Mouse (Mus musculus) mesoderm, embryonic 11.5 days (tissue): ENCODE measurements at regions not wholly inside any gene's neighbourhood (a gene's known extent, or its start where the extent isn't known, plus 50 kb on each side); places are given as distances from the start of the nearest gene placed in this dataset.
"Not testable (repeated sequence)": the region's sequence is repeated elsewhere in the genome, so short reads cannot be mapped to it uniquely, and the experiment has no call there.

Experiments
- DNase-seq: peaks from one replicate; pipeline ENCODE4 v3.0.0-alpha.2; 2012; ENCODE audit warnings: low read depth, low spot score

DNA sequence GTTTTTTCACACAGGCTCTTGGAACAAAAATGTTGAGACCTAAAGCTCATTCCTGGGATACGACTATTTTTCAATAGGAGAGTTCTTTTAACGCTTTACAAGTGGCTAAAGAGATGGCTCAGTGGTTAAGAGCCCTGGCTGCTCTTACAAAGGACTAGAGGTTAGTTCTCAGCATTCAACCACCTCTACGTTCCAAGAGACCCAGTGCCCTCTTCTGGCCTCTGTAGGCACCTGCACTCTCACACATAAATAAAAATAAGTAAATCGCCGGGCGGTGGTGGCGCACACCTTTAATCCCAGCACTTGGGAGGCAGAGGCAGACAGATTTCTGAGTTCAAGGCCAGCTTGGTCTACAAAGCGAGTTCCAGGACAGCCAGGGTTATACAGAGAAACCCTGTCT, 70.5 kb upstream of the Rad23b start:
- DNase-seq, result not testable (repeated sequence)

DNA sequence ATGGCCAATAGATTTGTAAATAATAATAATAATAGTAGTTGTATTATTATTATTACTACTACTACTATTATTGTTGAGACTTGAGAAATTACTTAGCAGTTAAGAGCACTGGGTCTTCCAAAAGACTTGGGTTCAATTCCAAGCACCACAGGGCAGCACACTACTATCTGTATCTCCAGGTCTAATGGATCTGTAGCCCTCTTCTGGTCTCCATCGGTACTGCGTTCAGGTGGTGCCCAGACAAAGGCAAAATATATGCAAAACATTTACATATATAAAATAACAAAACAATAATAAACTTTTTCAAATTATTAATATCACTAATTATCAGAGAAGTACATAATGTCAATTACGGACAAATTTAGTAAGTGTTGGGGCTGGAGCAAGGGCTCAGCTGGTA, 69.1 kb upstream of the Rad23b start:
- no peak for DNase-seq

DNA sequence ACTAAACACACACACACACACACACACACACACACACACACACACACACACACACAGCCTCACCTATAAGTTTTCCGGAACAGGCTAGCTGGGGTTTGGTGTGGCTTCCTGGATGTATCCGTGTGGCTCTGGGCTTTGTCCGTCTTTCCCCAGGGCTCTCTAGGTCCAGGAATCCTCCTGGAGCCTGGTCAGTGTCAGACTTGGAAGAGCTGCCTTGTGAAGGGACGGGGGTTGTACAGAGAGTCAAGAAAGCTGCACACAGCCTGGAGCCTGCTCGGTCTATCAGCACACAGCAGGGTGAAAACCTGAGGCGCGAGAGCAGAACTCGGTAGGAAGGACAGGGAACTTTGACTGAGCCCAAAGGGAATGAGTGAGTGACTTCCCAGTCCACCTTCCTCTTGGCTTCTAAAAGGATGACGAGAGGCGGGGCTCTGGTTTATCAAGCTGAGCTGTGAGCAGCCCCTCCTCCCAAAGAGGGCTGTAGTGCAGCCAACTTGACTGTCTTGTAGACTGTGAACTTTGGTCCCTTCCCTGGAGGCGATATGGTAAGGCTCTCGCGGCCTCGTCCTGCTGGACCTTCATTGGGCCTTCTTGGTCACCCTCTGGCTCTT, 68.3 kb upstream of the Rad23b start:
- no peak for DNase-seq

DNA sequence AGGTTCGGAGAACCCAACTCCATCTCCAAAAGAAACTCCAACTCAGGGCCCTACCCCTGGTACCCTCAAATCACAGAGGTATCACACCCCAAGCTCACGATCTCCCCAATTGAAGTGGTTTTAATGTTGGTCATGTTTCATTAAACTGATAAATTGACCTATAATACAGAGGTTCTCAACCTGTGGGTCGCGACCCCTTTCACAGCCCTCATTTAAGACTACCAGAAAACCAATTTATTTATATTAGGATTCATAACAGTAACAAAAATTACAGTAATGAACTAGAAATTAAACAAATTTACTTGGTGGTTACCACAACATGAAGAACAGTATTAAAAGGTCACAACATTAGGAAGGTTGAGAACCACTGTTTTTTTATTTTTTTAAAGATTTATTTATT, 67.4 kb upstream of the Rad23b start:
- no peak for DNase-seq

DNA sequence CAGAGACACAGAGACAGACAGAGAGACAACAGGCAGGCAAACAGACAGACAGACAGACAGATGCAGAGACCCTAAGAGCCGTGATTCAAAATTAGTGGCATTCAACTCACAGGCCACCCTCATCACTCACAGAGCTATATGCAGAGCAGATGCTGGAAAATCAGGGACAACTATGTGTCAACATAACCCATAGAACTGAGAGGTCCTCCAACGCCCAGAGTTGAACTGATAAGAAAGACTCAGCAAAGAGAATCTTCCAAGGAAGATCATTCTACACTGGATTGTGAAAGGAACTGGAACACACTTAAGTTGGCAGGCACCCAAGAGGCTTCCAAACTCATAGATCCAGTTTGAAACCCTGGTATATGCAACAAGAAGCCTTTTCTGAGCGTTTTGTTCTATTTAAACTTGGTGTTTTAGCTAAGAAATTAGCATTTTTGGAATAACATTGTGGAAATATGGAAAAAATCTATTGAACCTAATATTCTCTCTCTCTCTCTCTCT, 65.1 kb upstream of the Rad23b start:
- DNase-seq, result no peak

DNA sequence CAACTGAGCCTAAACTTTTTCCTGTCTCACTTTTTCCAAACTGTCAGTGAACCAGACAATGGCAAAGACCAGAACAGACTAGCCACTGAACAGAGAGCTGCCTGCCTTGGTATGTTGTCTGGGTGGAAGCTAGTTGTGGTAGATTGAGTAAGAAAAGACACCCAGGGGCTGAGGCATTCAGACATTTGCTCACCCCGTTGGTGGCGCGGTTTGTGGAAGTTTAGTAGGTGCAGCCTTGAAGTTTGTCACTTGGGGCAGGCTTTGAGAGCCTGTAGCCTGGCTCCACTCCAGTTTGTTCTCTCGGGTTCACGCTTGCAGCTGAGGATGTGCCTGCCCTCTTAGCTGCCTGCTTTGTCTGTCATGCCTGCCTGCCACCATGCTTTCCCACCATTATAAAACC, 64.2 kb upstream of the Rad23b start:
- no peak for DNase-seq

DNA sequence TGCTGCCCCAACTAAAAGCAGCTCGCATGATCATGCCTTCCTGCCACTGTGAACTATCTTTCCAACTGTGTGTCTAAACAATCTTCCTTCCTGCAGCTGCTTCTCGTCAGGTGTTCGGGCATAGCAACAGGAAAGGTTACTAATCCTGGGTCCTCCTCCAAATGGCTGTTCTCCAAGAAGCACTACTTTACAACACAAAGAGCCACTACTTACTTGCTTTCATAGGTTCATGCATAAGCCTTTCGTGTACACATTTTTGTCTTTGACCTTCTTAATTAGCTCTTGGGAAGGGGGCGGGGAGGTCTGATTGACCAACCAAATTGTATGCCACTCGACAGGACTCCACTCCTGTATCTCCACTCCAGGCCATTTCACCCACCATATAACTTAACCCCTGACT, 61.4 kb upstream of the Rad23b start:
- DNase-seq, result no peak

DNA sequence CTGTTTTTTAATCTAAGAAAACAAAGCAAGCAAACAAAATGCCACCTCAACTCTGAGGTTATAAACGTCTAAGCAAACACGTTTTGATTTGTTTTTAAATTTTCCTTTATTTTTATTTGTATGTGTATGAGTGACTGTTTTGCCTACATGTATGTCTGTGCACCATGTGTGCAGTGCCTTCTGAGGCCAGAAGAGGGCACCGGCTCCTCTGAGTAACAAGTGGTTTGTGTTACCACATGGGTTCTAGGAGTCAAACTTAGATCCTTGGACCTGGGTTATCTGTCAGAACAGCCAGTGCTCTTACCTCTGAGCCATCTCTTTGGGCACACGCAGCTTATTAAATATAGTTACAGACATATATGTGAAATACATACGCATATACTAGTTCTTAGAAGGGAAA, 57.6 kb upstream of the Rad23b start:
- DNase-seq, result peak; percentile 18

DNA sequence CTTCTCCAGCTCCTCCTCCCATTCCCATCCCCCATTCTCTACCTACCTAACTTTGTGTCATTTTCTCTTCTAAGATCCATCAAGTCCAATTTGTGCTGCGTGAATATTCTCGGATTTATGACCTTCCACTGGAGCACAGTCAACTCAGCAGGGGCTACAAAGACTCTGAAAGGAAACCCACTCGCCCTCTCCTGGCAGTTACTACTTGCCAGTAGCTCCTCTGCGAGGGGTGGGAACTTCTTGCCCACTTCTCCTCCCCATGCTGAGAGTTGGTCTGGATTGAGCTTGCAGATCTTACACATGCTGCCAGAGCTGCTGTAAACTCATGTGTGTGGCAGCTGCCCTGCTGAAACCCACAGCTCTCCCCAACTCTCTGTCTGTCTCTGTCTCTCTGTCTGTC, 57.1 kb upstream of the Rad23b start:
- peak; percentile 15 for DNase-seq

DNA sequence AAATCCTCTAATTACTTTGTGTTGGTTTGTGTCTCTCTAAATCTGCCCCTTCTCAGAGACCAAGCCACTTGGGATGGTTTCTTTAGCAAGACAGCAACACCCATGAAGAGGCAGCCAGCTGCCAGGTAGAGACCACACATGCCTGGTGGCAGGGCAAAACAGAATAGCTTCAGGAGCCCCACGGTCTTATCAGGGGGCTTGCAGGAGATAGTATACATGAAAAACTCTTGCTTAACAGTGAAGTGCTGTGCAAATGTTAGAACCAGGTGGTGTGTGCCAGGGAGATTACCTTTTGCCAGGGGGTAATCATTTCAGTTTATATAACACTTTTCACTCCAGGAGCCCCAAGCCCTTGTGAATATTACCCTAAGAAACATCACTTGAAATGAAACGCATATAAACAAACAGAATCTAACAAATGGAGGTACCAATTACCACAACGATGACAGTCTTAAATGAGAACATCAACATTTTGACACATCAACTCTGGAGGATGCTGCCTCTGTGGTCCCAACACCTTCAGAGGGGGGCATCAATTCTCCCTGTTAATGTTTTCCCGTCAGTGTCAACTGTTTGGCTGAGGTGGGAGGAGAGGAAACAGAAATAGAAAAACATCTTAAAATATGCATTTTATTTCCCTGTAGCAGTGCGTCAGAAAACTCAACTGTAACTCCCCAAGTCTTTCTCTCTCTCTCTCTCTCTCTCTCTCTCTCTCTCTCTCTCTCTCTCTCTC, 56.3 kb upstream of the Rad23b start:
- no peak for DNase-seq

DNA sequence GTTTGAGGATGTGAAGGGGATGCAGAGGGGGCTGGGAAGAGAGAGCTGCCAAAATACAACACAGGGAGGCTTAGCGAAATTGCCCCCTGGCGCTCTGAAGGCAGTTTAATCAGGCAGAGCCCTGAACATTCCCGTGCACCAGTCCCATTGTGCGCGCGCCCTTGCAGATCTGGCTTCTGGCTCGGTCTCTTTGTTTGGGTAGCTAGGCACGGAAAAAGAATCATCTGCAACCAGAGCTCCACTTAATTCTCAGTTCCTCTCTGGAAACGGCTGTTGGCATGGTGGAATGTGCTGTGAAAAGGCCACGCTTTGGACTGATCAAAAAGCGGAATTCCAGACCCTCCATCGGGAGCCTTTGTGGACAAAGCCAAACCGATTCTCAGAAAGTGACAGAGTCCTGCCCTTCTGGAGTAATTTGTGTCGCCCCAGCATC, 55.6 kb upstream of the Rad23b start:
- peak; percentile 81 for DNase-seq

DNA sequence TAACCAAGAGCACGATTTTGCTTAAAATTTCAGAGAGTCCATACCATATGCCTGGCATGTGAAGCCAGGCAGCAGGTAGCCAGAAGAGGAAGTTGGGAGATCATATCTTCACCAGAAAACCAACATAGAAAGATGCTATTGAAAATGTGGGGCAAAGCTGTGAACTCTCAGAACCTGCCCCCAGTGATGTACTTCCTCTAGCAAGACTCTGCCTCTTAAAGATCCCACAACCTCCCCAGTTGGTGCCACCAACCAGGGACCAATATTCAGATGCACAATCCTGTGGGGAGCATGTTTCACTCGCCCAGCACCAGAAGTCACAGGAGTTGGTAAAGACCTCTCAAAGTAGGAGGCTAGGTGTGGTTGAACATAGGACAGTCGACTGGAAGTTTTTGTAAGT, 52.0 kb upstream of the Rad23b start:
- DNase-seq, result no peak
